Mouse (Mus musculus) hindbrain, embryonic 15.5 days (tissue): ENCODE results near the gene Arfgap2. TPM values are rescaled to one million over a fixed set of nuclear protein-coding genes. Genes with fewer than 3 reads are reported as not detected.
A peak's percentile ranks its signal among the peaks of the same experiment; 100 is the strongest.

Experiments used
- ATAC-seq: fragments of 200-750 bp; cut with Nextera tagmentation; 2 replicates; pipeline ENCODE4 v1.8.0; 2017; ENCODE audit warnings: low read depth, moderate number of reproducible peaks, moderate TSS enrichment; ENCODE audit not compliant: low FRiP score
- H3K27ac ChIP-seq: fragments of 300-500 bp; sonication (generic); replicated peaks from 2 replicates; pipeline ENCODE4 v1.5.1; 2015; ENCODE audit warnings: mild to moderate bottlenecking, inconsistent platforms
- H3K27me3 ChIP-seq: fragments of 300-500 bp; sonication (generic); 2 replicates; pipeline ENCODE4 v1.6.1; 2015; ENCODE audit warnings: control low read depth, inconsistent platforms
- H3K36me3 ChIP-seq: fragments of 300-500 bp; sonication (generic); 2 replicates; pipeline ENCODE4 v1.6.1; 2015; ENCODE audit warnings: control low read depth, inconsistent platforms
- H3K4me1 ChIP-seq: fragments of 300-500 bp; sonication (generic); replicated peaks from 2 replicates; pipeline ENCODE4 v1.6.1; 2015; ENCODE audit warnings: control low read depth, inconsistent platforms
- H3K4me2 ChIP-seq: fragments of 300-500 bp; sonication (generic); 2 replicates; pipeline ENCODE4 v1.6.1; 2015; ENCODE audit warnings: moderate library complexity, mild to moderate bottlenecking, inconsistent platforms
- H3K4me3 ChIP-seq: fragments of 300-500 bp; sonication (generic); 2 replicates; pipeline ENCODE4 v1.5.1; 2015; ENCODE audit warnings: mild to moderate bottlenecking, inconsistent platforms
- H3K9ac ChIP-seq: fragments of 300-500 bp; sonication (generic); 2 replicates; pipeline ENCODE4 v1.6.1; 2015; ENCODE audit warnings: inconsistent platforms
- H3K9me3 ChIP-seq: fragments of 300-500 bp; sonication (generic); 2 replicates; pipeline ENCODE4 v1.6.1; 2016; ENCODE audit warnings: control low read depth, inconsistent platforms
- WGBS: fragments of 180-500 bp; shearing (Covaris S2); methylation state at CpG from one replicate; pipeline ENCODE4 v1.1.7; 2015; 5-methylcytosine and 5-hydroxymethylcytosine counted together
- polyA plus RNA-seq: library from polyadenylated mRNA; unstranded; fragments of >200 nt; fragmentation: Nextera tagmentation; extraction: Ambion mirVana; gene quantifications from 2 replicates; pipeline ENCODE4 v1.2.1, GENCODE M21; 2015

Gene Arfgap2
- polyA plus RNA-seq, 1 experiment from 2014 or later = 65.3 TPM

DNA sequence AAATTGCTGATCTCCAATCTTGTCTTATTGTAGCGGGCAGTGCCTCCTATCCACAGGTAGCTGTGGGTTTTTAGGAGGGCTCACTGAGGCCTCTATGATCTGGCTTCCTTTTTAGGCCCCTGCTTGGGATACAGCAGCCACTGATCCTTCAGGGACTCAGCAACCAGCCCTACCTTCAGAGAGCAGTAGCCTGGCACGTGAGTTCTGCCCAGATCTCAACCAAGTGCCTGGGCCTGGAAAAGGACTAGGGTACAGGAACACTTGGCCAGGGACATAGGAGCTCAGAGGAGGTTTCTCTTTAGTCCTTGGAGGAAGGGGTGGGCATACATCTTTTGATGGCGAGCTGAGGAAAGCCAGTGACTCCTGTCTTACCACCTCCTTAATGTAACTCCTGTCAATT, 3.3 kb downstream of the Arfgap2 start:
- 92% methylated on average over 3 of the region's 3 CpGs for WGBS
- no peak overlapping the region for H3K4me3 ChIP-seq
- H3K27ac ChIP-seq = no peak overlapping the region
- ATAC-seq = no peak
- H3K9ac ChIP-seq = no peak overlapping the region
- peaks cover 19% of the 10 kb centered on the region for H3K4me1 ChIP-seq
- H3K27me3 ChIP-seq = no peaks in the 10 kb centered on the region
- H3K9me3 ChIP-seq = no peaks in the 10 kb centered on the region
- H3K4me2 ChIP-seq = no peak overlapping the region
- H3K36me3 ChIP-seq = peaks cover 49% of the 10 kb centered on the region

DNA sequence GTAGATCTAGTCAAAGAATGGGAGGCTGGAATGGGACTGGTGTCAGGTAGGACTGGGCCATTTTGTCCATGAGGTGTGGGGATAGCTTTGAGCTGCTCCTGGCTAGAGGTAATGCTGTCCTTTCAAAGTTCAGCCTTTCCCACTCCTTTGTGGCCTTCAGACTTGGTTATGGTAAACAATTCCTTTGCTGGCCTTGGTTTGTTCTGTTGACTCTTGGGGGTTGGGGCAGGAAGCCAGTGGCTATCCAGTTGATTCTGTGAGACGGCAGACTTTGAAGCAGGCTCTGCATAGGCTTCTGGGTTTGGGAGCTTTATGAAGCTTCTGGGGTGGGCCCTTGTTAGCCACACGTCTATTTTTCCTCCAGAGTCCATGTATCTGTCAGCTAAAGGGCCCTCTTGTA, 3.9 kb downstream of the Arfgap2 start:
- Histone ChIP-seq H3K27ac (no peak overlapping the region), H3K4me2 (no peak overlapping the region), H3K9me3 (no peaks in the 10 kb centered on the region), H3K4me3 (no peak overlapping the region), H3K27me3 (no peaks in the 10 kb centered on the region), H3K4me1 (peaks cover 19% of the 10 kb centered on the region), H3K36me3 (peaks cover 55% of the 10 kb centered on the region), H3K9ac (no peak overlapping the region)
- WGBS = 82% methylated on average over 2 of the region's 2 CpGs
- no peak for ATAC-seq

DNA sequence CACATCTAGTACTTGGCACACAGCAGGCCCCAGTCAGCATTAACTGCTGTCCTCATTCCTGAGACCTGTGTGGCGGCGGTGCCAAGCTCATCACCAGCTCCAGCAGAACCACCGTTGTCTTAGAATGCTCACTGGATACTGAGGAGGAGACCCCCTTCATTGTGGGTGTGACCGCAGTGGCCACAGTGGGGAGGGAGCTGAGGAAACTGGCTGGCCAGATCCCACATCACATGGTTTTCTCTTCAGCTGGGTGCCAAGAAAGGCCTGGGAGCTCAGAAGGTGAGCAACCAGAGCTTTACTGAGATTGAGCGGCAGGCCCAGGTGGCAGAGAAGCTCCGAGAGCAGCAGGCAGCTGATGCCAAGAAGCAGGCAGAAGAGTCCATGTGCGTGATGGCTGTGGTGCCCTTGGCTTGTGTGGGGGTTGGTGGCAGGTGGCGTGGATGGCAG, 4.9 kb downstream of the Arfgap2 start:
- no peak for ATAC-seq
- 93% methylated on average over 8 of the region's 8 CpGs for WGBS
- peaks cover 64% of the 10 kb centered on the region for H3K36me3 ChIP-seq

DNA sequence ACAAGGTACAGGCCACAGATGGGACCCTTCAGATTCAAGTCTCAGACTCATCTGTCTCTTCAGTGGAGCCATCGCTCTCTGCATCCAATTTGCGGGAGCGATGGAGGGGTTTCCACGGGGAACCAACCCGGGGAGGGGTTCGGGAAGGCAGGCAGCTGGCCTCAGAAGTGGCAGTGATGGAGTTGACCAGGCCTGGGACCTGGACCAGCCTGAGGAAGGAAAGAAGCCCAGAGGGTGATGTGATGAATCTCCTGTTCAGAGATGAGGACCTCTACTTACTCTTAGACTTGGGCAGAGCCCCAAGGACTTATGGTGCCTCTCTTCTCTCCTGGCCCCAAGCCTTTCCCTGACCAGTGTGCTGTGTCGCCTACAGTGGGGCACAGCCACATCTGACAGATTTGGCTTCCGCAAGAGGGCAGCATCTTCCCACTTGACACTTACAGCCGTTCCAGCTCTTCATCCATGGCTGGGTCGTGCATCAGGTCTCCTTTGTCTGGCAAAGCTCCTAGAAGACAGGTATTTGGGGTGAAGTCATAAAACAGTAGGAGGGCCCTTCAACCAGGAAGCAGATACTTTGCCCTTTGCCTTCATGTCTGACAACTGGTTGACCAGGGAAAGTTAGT, 14.1 kb downstream of the Arfgap2 start:
- H3K9me3 ChIP-seq = no peaks in the 10 kb centered on the region
- no peak overlapping the region for H3K9ac ChIP-seq
- peak; percentile 80 for ATAC-seq
- H3K4me3 ChIP-seq = no peak overlapping the region
- H3K27me3 ChIP-seq = no peaks in the 10 kb centered on the region
- H3K27ac ChIP-seq = peak overlapping the region; percentile 20; the same call in 1 of the 2 replicates
- H3K4me2 ChIP-seq = no peak overlapping the region
- H3K36me3 ChIP-seq = peaks cover 39% of the 10 kb centered on the region
- peaks cover 2% of the 10 kb centered on the region for H3K4me1 ChIP-seq
- 39% methylated on average over 10 of the region's 10 CpGs for WGBS

More for the DNA sequence above, 4.9 kb downstream of the Arfgap2 start:
- no peak overlapping the region for H3K4me3 ChIP-seq
- no peaks in the 10 kb centered on the region for H3K27me3 ChIP-seq
- no peak overlapping the region for H3K4me2 ChIP-seq
- no peak overlapping the region for H3K9ac ChIP-seq
- H3K27ac ChIP-seq = no peak overlapping the region
- peaks cover 12% of the 10 kb centered on the region for H3K4me1 ChIP-seq
- no peaks in the 10 kb centered on the region for H3K9me3 ChIP-seq

- no peak overlapping the region for H3K4me3 ChIP-seq
- H3K4me2 ChIP-seq = no peak overlapping the region
- no peak overlapping the region for H3K9ac ChIP-seq
- peaks cover 34% of the 10 kb centered on the region for H3K36me3 ChIP-seq
- WGBS = 80% methylated on average over 2 of the region's 2 CpGs
- H3K27ac ChIP-seq = no peak overlapping the region
- no peaks in the 10 kb centered on the region for H3K9me3 ChIP-seq
- peaks cover 7% of the 10 kb centered on the region for H3K4me1 ChIP-seq
- no peaks in the 10 kb centered on the region for H3K27me3 ChIP-seq
- peak; percentile 38; the same call in 1 of the 2 replicates for ATAC-seq
Measured at GRCm38 (mm10) chr2:91279372-91279755, 14.6 kb downstream of the Arfgap2 start.

DNA sequence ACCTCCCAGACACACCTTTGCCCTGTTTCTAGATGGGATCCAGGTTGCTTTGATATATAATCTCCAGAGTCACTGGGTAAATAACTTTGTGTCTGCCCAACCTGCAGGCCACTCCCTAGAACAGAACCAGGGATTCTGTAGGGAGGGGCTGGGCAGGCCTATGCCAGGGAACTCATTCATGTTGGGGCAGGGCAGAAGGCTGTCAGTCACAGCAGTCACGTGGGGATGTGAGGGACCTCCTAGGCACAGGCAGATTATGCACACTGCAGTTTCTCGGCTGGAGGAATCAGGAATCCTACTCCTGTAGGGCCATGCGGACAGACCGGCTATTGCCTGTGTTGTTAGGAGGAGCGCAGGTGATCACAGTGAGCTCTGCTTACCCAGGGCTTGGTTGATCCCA, 16.6 kb downstream of the Arfgap2 start:
- Histone ChIP-seq H3K27ac (no peak overlapping the region), H3K4me3 (no peak overlapping the region), H3K4me1 (peaks cover 15% of the 10 kb centered on the region), H3K9ac (no peak overlapping the region), H3K4me2 (no peak overlapping the region), H3K9me3 (no peaks in the 10 kb centered on the region), H3K36me3 (peaks cover 19% of the 10 kb centered on the region), H3K27me3 (no peaks in the 10 kb centered on the region)
- WGBS = 52% methylated on average over 5 of the region's 5 CpGs
- ATAC-seq = no peak

DNA sequence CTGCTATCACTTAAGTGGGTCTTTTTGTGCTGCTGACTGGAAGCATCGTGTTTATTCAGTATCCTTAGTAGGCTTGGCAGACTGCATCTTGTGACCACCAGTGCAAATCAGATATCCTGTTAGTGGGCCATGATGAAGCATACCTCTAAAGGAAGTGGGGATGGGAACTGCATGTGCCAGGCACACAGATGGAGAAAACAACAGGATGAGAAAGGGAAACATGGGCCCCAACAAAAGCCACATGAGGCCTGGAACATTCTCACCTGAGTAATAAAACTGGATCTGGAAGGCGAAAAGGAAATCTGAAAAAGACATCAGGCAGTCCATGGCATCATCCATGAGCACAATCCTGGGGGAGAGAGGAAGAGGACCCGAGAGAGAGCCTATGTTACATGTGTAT, 19.2 kb downstream of the Arfgap2 start:
- WGBS = 75% methylated on average over 3 of the region's 3 CpGs
- no peak for ATAC-seq
- 0 out of 2 replicates have a peak overlapping the region, but pooled peaks have one; percentile 61 for H3K27ac ChIP-seq
- peaks cover 15% of the 10 kb centered on the region for H3K4me1 ChIP-seq
- no peaks in the 10 kb centered on the region for H3K27me3 ChIP-seq
- no peaks in the 10 kb centered on the region for H3K9me3 ChIP-seq
- H3K4me2 ChIP-seq = no peak overlapping the region
- 0 out of 2 replicates have a peak, but pooled peaks cover 4% of the 10 kb centered on the region for H3K36me3 ChIP-seq
- no peak overlapping the region for H3K4me3 ChIP-seq
- no peak overlapping the region for H3K9ac ChIP-seq

- Histone ChIP-seq H3K27ac (peak overlapping the region; percentile 61), H3K9me3 (no peaks in the 10 kb centered on the region), H3K9ac (no peak overlapping the region), H3K4me1 (peaks cover 15% of the 10 kb centered on the region), H3K27me3 (no peaks in the 10 kb centered on the region), H3K4me3 (no peak overlapping the region), H3K36me3 (0 out of 2 replicates have a peak, but pooled peaks cover 4% of the 10 kb centered on the region), H3K4me2 (no peak overlapping the region)
- ATAC-seq = peak; percentile 36; the same call in 1 of the 2 replicates
- WGBS = 51% methylated on average over 13 of the region's 13 CpGs
Measured at GRCm38 (mm10) chr2:91284375-91285199, 19.8 kb downstream of the Arfgap2 start.

DNA sequence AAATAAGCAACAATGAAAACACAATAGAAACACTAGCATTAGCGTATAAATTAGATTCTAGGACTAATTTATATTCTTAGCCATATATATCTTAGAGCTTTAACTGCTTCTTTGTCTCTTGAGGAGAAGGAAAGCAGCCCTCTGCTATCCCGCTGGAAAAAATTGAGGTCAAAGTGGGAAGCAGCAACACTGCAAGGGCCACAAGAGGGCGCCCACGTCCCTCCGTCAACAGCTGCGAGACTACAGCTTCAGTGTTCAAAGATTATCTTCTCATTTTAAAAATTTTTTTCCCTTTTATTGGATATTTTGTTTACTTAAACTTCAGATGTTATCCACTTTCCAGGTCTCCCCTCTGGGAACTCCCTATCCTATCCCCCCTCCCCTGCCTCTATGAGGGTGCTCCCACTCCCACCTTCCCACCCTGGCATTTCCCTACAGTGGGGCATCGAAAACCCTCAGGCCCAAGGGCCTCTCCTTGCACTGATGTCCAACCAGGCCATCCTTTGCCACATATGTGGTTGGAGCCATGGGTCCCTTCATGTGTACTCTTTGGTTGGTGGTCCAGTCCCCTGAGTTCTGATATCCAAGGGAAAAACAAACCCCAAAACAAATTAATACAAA, 21.2 kb downstream of the Arfgap2 start:
- Histone ChIP-seq H3K9me3 (no peaks in the 10 kb centered on the region), H3K4me3 (no peak overlapping the region), H3K9ac (no peak overlapping the region)

DNA sequence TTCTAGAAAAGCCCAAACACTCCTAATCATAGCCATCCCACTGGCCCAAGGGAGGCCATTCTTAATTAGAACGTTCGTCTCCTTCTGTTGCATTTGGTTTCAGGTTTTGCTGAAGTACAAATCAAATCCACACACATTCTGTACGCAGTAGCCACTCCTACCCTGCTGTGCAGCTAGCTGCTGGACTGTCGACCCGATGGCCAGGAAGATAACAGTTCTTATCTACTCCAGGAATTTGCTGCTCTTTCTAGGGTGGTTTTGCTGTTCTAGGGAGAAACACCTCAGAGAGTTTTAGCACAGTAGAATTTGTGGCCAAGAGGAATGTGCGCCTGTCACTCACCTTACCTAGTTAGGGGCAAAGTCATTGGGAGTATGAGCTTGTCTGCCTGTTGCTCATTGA, 22.8 kb downstream of the Arfgap2 start:
- no peak overlapping the region for H3K9ac ChIP-seq
- WGBS = 82% methylated on average over 6 of the region's 6 CpGs
- H3K4me2 ChIP-seq = no peak overlapping the region
- H3K36me3 ChIP-seq = 0 out of 2 replicates have a peak, but pooled peaks cover 4% of the 10 kb centered on the region
- H3K27ac ChIP-seq = no peak overlapping the region
- H3K4me3 ChIP-seq = no peak overlapping the region
- peaks cover 21% of the 10 kb centered on the region for H3K4me1 ChIP-seq
- H3K27me3 ChIP-seq = no peaks in the 10 kb centered on the region
- ATAC-seq = no peak
- H3K9me3 ChIP-seq = no peaks in the 10 kb centered on the region

More for the DNA sequence above, 21.2 kb downstream of the Arfgap2 start:
- H3K4me1 ChIP-seq = peaks cover 16% of the 10 kb centered on the region
- 0 out of 2 replicates have a peak, but pooled peaks cover 4% of the 10 kb centered on the region for H3K36me3 ChIP-seq
- no peak overlapping the region for H3K27ac ChIP-seq
- no peaks in the 10 kb centered on the region for H3K27me3 ChIP-seq
- WGBS = 13% methylated on average over 7 of the region's 7 CpGs
- peak; percentile 27; the same call in 1 of the 2 replicates for ATAC-seq
- H3K4me2 ChIP-seq = no peak overlapping the region

DNA sequence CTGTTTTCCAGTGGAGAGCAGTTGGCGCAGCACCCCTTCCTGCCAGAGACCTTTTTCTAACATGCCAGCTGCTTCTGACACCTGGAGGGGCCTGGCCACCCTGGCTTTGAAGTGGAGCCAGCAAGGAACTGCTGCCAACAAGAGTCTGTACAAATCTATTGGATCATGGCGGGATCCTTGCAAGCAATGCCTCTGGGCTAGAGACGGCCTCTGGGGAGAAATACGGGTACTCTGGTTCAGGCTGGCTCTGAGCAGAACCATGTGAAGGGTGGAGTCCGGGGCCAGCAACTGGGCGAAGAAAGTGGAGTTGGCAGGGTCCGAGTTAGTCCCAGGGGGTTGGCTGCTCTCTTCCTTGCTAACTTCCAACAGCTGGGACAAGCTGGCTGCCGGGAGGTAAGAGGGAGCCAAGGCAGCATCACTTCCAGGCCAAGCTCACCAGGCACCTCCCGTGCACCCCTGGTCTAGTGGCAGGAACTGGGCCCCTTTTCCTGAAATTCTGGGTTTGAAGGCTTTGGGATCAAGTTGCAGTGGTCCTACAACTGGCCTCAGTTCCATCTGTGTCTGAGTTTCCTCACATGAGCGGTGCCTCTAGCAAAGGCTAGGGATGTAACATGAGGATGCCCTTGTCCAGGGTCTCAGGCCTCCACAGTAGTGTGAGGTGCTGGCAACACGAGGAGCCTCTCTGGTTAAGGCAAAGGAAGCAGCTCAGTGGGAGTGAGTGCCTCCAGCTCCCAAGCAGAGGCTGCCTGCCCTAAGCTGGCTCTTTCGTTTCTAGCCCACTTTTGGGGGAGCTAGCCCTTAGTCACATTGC, 26.6 kb downstream of the Arfgap2 start:
- ATAC-seq = peak; percentile 65
- H3K27me3 ChIP-seq = no peaks in the 10 kb centered on the region
- H3K4me1 ChIP-seq = 0 out of 2 replicates have a peak, but pooled peaks cover 6% of the 10 kb centered on the region
- H3K27ac ChIP-seq = 0 out of 2 replicates have a peak overlapping the region, but pooled peaks have one; percentile 10
- no peak overlapping the region for H3K9ac ChIP-seq
- WGBS = 71% methylated on average over 12 of the region's 12 CpGs
- H3K9me3 ChIP-seq = no peaks in the 10 kb centered on the region
- H3K4me3 ChIP-seq = no peak overlapping the region
- no peak overlapping the region for H3K4me2 ChIP-seq
- H3K36me3 ChIP-seq = 0 out of 2 replicates have a peak, but pooled peaks cover 4% of the 10 kb centered on the region
